Mouse (Mus musculus) embryonic facial prominence, embryonic 14.5 days (tissue): ENCODE results near the gene Lrrc40. TPM values are rescaled to one million over a fixed set of nuclear protein-coding genes. Genes with fewer than 3 reads are reported as not detected.
A peak's percentile ranks its signal among the peaks of the same experiment; 100 is the strongest.

Source experiments
- ATAC-seq: fragments of 200-750 bp; cut with Nextera tagmentation; 2 replicates; pipeline ENCODE4 v1.8.0; 2017; ENCODE audit warnings: low read depth, moderate number of reproducible peaks, moderate TSS enrichment
- DNase-seq: peaks from one replicate; pipeline ENCODE4 v3.0.0-alpha.2; 2015; ENCODE audit warnings: low spot score
- H3K27ac ChIP-seq: fragments of 300-500 bp; sonication (generic); replicated peaks from 2 replicates; pipeline ENCODE4 v1.5.1; 2014; ENCODE audit warnings: low read depth, mild to moderate bottlenecking, low read length, moderate library complexity
- H3K27me3 ChIP-seq: fragments of 300-500 bp; sonication (generic); replicated peaks from 2 replicates; pipeline ENCODE4 v1.6.1; 2014; ENCODE audit warnings: low read length; ENCODE audit not compliant: control insufficient read depth, insufficient read depth
- H3K36me3 ChIP-seq: fragments of 300-500 bp; sonication (generic); 2 replicates; pipeline ENCODE4 v1.6.1; 2014; ENCODE audit warnings: low read length, mixed read lengths; ENCODE audit not compliant: control insufficient read depth, insufficient read depth
- H3K4me1 ChIP-seq: fragments of 300-500 bp; sonication (generic); 2 replicates; pipeline ENCODE4 v1.6.1; 2014; ENCODE audit warnings: antibody characterized with exemption, low read length; ENCODE audit not compliant: control insufficient read depth, insufficient read depth
- H3K4me2 ChIP-seq: fragments of 300-500 bp; sonication (generic); 2 replicates; pipeline ENCODE4 v1.6.1; 2014; ENCODE audit warnings: low read depth, mild to moderate bottlenecking, low read length, moderate library complexity, mixed read lengths
- H3K4me3 ChIP-seq: fragments of 300-500 bp; sonication (generic); 2 replicates; pipeline ENCODE4 v1.5.1; 2014; ENCODE audit warnings: low read depth, mild to moderate bottlenecking, low read length
- H3K9ac ChIP-seq: fragments of 300-500 bp; sonication (generic); 2 replicates; pipeline ENCODE4 v1.6.1; 2014; ENCODE audit warnings: low read depth, mild to moderate bottlenecking, low read length, moderate library complexity, mixed read lengths
- H3K9me3 ChIP-seq: fragments of 300-500 bp; sonication (generic); 2 replicates; pipeline ENCODE4 v1.6.1; 2016; ENCODE audit warnings: low read length; ENCODE audit not compliant: control insufficient read depth
- WGBS: fragments of 180-500 bp; shearing (Covaris S2); extraction: QIAGEN DNeasy Blood & Tissue Kit; methylation state at CpG from one replicate; pipeline ENCODE4 v1.1.7; 2014; 5-methylcytosine and 5-hydroxymethylcytosine counted together
- polyA plus RNA-seq: library from polyadenylated mRNA; unstranded; fragments of >200 nt; fragmentation: Nextera tagmentation; extraction: Ambion mirVana; gene quantifications from 2 replicates; pipeline ENCODE4 v1.2.1, GENCODE M21; 2014

Lrrc40 gene
- polyA plus RNA-seq, 1 experiment from 2014 or later, result 42.3 TPM

DNA sequence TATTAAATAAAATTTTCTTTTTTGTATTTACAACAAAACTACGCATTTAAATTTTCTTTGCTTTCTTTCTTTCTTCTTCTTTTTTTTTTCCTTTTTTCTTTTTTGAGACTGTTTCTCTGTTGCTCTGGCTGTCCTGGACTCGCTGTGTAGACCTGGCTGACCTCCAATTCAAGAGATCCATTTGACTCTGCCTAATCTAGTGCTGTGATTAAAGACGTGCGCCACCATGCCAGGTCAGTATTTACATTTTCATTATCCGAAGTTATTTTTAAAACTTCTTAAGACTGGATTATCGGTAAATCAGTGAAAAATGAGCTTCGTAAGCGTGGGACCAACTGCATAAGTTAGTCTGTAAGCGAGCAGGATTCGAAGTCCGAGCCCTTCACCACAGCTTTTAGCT is 596 bp upstream of the Lrrc40 start:
- WGBS, result under 1% methylated on average over 11 of the region's 11 CpGs
- no peak; the same call in 1 of the 2 replicates for ATAC-seq
- peak overlapping the region; percentile 77 for H3K4me2 ChIP-seq
- no peak for DNase-seq
- peak overlapping the region; percentile 87 for H3K27ac ChIP-seq
- H3K27me3 ChIP-seq, result no peaks in the 10 kb centered on the region
- H3K9ac ChIP-seq, result peak overlapping the region; percentile 93
- peak overlapping the region; percentile 91 for H3K4me3 ChIP-seq
- peaks cover 20% of the 10 kb centered on the region for H3K4me1 ChIP-seq
- H3K36me3 ChIP-seq, result no peaks in the 10 kb centered on the region
- no peaks in the 10 kb centered on the region for H3K9me3 ChIP-seq

DNA sequence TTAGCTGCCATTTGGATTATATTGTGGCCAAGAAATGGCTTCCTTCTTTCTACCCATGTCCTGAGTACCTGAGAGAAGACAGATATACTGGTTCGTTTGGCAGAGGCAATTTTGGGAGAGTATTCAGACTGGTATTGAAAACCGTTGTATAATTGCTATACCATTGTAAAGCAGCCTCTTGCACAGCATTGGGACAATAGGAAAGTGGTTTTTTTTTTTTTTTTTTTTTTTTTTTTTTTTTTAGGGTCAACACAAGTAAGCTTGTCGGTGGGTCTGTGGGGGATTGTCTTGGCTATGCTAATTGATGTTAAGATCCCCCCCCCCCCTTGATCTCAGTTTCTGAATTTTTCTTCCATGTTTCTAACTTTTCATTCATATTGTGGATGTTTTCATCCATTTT is 1.6 kb downstream of the Lrrc40 start:
- Histone ChIP-seq H3K4me2 (0 out of 2 replicates have a peak overlapping the region, but pooled peaks have one; percentile 77), H3K4me1 (peaks cover 15% of the 10 kb centered on the region), H3K4me3 (no peak overlapping the region), H3K27ac (no peak overlapping the region), H3K9me3 (no peaks in the 10 kb centered on the region), H3K27me3 (no peaks in the 10 kb centered on the region), H3K9ac (no peak overlapping the region), H3K36me3 (no peaks in the 10 kb centered on the region)
- no peak for ATAC-seq
- no peak for DNase-seq
- 88% methylated on average over 3 of the region's 3 CpGs for WGBS

DNA sequence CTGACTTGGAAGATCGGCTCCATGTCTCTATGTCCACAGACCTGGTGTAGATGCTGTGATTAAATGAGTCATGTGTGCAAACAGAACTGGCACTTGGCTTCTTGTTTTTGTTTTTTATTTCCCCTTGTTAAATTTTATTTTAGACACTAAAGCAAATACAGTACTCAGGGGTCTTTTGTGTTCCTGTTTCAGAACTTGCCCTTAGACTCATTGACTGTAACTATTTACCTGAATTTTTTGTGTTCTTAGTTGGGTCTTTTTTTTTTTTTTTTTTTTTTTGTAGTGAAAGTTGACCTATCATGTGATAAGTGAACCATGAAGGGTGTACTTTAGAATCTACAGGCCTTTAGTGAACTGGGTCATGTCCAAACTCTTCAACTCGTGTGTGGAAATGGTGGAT is 4.3 kb downstream of the Lrrc40 start:
- H3K36me3 ChIP-seq, result 0 out of 2 replicates have a peak, but pooled peaks cover 3% of the 10 kb centered on the region
- no peaks in the 10 kb centered on the region for H3K9me3 ChIP-seq
- H3K4me2 ChIP-seq, result no peak overlapping the region
- no peak overlapping the region for H3K9ac ChIP-seq
- H3K4me3 ChIP-seq, result no peak overlapping the region
- 94% methylated on average over 2 of the region's 2 CpGs for WGBS
- ATAC-seq (no peak), DNase-seq (no peak)
- H3K27ac ChIP-seq, result no peak overlapping the region
- H3K27me3 ChIP-seq, result no peaks in the 10 kb centered on the region
- peaks cover 7% of the 10 kb centered on the region for H3K4me1 ChIP-seq

DNA sequence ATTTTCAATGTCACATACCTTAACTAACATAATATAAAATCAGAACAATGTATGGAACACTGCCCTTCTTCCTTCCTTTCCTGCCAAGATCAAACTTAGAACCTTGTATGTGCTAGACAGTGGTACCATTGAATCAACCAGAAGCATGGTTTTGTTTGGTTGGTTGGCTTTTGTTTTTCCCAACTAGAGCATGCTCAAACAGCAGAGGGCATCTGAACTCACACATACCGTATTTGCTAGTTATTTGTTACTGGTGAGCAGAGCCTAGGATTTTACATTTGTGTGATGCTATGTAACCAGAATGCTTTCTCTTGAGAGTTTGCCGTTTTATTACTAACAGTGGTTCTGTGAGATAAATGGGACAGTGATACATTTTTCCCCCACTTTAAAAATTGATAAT is 13.0 kb downstream of the Lrrc40 start:
- 0 out of 2 replicates have a peak, but pooled peaks cover 16% of the 10 kb centered on the region for H3K36me3 ChIP-seq
- no peaks in the 10 kb centered on the region for H3K4me1 ChIP-seq
- no peak overlapping the region for H3K4me2 ChIP-seq
- H3K9ac ChIP-seq, result no peak overlapping the region
- H3K4me3 ChIP-seq, result no peak overlapping the region
- H3K27me3 ChIP-seq, result no peaks in the 10 kb centered on the region
- no peaks in the 10 kb centered on the region for H3K9me3 ChIP-seq
- no peak for DNase-seq
- H3K27ac ChIP-seq, result no peak overlapping the region
- 84% methylated on average over 2 of the region's 2 CpGs for WGBS
- no peak for ATAC-seq

DNA sequence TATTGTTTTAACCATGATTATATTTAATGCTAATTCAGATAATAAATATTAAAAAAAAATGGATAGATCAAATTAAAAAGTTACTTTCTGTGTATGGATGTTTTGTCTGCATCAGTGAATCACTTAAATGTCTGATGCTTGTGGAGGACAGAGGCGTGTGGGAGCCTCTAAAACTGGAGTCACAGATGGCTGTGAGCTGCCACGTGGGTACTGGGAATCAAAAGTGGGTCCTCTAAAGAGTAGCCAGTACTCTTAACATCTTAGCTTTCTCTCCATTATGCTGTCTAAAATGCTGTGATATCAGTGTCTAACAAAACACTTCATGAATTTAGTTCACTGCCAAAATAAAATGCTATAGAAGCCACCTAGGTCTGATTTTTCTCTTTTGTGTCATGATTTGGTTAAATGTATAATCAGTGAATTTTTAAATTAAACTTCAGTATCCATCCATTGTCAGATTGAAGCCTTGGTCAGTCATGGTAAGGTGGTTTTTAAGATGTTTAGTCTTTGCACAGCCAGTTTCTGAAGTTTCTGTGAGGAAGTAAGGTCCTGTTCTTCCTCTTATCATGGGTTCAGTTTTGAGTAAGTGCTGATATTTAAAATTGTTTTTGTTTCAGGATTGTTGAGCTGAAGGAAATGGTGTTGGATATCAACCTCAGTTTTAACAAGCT is 24.3 kb downstream of the Lrrc40 start:
- Histone ChIP-seq H3K4me3 (no peak overlapping the region), H3K9ac (no peak overlapping the region), H3K4me2 (no peak overlapping the region), H3K9me3 (no peaks in the 10 kb centered on the region), H3K4me1 (no peaks in the 10 kb centered on the region), H3K36me3 (peaks cover 48% of the 10 kb centered on the region), H3K27ac (no peak overlapping the region), H3K27me3 (no peaks in the 10 kb centered on the region)
- ATAC-seq (no peak), DNase-seq (no peak)
- WGBS, result 86% methylated on average over 2 of the region's 2 CpGs

DNA sequence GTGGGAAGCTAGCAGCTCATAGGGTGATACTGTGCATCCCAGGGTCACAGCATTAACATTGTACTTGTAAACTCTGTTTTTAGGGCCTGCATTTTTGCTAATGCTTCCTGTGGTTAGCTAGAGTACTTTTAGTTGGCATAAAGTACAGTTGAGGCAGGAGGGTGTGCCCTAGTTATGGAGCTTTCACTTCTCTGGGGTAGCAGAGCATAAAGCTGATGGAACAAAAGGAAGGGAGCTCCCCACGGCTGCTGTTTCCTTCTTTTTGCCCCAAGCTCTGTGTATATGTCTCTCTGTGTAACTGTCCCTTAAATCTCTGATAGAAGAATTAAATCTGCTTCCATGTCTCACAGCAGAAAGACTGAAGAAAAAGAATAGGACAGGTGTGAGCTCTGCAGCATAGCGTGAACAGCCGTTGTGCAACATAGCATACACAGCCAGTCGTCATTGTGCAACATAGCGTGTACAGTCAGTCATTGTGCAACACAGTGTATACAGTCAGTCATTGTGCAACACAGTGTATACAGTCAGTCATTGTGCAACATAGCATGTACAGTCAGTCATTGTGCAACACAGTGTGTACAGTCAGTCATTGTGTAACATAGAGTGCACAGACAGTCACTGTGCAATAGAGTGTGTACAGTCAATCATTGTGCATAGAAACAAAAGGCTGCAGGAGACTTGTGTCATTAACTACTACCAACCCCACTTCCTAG is 25.5 kb downstream of the Lrrc40 start:
- ATAC-seq, result no peak
- no peak overlapping the region for H3K4me2 ChIP-seq
- H3K9ac ChIP-seq, result no peak overlapping the region
- no peaks in the 10 kb centered on the region for H3K9me3 ChIP-seq
- H3K4me3 ChIP-seq, result no peak overlapping the region
- peaks cover 39% of the 10 kb centered on the region for H3K36me3 ChIP-seq
- H3K27ac ChIP-seq, result no peak overlapping the region
- H3K27me3 ChIP-seq, result no peaks in the 10 kb centered on the region
- WGBS, result 93% methylated on average over 5 of the region's 5 CpGs
- no peaks in the 10 kb centered on the region for H3K4me1 ChIP-seq
- no peak for DNase-seq

DNA sequence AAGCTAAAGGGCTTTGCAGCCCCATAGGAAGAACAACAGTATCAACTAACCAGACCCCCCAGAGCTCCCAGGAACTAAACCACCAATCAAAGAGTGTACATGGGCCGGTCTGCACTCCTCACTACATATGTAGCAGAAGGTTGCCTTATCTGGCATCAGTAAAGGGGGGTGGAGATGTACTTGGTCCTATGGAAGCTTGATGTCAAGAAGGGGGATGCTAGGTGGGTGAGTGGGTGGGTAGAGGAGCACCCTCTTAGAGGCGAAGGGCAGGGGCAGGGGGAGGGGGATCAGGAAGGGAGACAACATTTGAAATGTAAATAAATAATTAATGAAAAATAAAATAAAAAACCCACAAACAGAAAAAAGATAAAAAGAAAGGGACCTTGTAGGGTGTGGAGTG is 28.8 kb downstream of the Lrrc40 start:
- ATAC-seq (no peak), DNase-seq (no peak)
- Histone ChIP-seq H3K27ac (no peak overlapping the region), H3K4me1 (no peaks in the 10 kb centered on the region), H3K9ac (no peak overlapping the region), H3K9me3 (no peaks in the 10 kb centered on the region), H3K27me3 (no peaks in the 10 kb centered on the region), H3K4me2 (no peak overlapping the region), H3K4me3 (no peak overlapping the region), H3K36me3 (peaks cover 22% of the 10 kb centered on the region)
- 84% methylated on average over 2 of the region's 2 CpGs for WGBS

DNA sequence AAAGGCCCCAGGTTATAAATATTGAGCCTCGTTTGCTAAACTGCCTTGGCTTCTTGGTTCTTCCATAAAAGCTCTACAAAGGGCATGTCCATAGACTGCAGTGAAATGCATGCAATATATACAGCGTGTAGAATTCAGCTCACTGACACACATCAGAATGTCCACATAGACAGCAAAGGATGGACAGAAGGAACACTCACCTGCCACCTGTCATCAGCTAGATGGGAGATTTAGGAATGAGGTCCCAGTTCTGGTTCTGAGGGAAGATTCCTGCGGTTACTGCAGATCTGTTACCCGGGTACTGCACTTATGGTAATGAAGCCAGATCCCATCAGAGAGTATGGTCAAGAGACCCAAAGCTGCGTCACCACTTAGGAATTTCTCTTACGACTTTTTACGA is 31.5 kb downstream of the Lrrc40 start:
- WGBS, result 84% methylated on average over 7 of the region's 7 CpGs
- H3K27ac ChIP-seq, result no peak overlapping the region
- no peaks in the 10 kb centered on the region for H3K27me3 ChIP-seq
- no peaks in the 10 kb centered on the region for H3K4me1 ChIP-seq
- no peak overlapping the region for H3K4me2 ChIP-seq
- no peak for ATAC-seq
- H3K4me3 ChIP-seq, result no peak overlapping the region
- H3K36me3 ChIP-seq, result peaks cover 12% of the 10 kb centered on the region
- no peak for DNase-seq
- no peaks in the 10 kb centered on the region for H3K9me3 ChIP-seq
- H3K9ac ChIP-seq, result no peak overlapping the region
